Mouse (Mus musculus): ENCODE results near the gene Myo18b. TPM values are rescaled to one million over a fixed set of nuclear protein-coding genes. Genes with fewer than 3 reads are reported as not detected.

The Myo18b gene
- polyA plus RNA-seq, 1 experiment: 0.75 TPM

DNA sequence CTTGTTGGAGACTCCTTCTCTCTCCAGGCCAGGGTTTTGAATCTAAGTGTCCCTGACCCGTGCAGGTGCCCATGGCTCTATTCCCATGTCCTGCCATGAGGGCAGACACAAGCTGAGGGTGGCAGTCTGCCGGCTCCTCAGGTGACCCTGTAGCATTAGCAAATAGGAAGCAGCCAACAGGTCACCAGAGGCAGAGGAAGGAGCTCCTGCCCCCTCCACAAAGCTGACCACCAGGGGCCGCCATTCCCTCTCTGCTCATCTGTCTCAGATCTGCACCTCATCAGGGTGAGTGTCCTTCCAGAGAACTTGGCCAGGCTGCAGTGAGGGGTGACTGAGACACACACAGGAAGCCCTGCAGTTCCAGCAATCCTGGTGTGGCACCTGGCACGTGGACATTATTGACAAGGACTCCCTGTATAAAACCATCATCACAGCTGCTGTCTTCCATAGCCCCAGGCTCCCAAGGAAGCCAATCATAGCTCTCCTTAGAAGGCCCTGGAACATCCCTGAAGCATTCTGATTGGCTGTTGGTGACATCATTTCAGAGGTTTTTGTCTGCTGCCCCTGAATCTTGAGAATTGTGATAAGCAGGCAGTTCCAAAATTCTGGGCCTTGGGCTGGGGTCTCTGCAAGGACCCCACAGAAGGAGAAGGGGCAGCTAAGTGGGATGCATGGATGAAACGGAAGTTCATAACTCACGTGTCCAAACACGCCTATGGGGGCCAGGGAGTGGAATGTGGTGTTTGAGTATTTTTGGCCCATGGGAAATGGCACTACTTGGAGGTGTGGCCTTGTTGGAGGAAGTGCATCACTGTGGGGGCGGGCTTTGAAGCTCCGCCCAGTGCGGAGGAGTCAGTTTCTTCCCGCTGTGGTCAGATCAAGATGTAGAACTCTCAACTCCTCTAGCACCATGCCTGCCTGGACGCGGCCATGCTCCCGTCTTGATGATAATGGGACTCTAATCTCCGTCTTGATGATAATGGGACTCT lies 104.1 kb downstream of the Myo18b start:
- H3K27ac ChIP-seq (replicated peaks; ENCODE audit: low read depth, low read length): no peak overlapping the region

GRCm38 (mm10) chr5:112790376-112791111 lies 105.6 kb downstream of the Myo18b start:
- no peak overlapping the region for H3K4me3 ChIP-seq (ENCODE audit: insufficient read depth, low read depth, low read length)
- H3K27ac ChIP-seq (replicated peaks; ENCODE audit: low read depth, low read length): no peak overlapping the region

More for the DNA sequence above, 104.1 kb downstream of the Myo18b start:
- H3K4me3 ChIP-seq (ENCODE audit: insufficient read depth, low read depth, low read length): no peak overlapping the region
- H3K4me1 ChIP-seq (ENCODE audit: control insufficient read depth, insufficient read depth, insufficient read length, low read length): no peaks in the 10 kb centered on the region

DNA sequence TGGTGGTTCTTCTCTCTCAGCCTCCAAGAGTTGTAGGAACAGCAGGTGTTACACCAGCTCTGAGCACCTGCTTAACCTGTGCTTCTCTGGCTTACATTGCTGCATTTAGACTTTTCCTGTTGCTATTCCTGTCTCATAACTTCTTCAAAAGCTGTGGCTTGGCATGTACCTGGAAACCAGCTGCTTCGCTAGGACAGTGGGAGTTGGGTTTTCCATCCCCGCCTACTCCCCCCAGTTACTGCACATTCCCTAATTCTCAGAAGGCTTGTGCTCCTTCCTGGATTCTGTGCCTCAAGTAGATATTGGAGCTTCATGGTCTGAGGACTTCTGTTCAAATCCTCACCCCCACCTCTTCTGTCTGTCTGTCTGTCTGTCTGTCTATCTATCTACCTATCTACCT lies 107.7 kb downstream of the Myo18b start:
- H3K27ac ChIP-seq (replicated peaks; ENCODE audit: low read depth, low read length): no peak overlapping the region
- H3K4me3 ChIP-seq (ENCODE audit: insufficient read depth, low read depth, low read length): no peak overlapping the region
- no peaks in the 10 kb centered on the region for H3K4me1 ChIP-seq (ENCODE audit: control insufficient read depth, insufficient read depth, insufficient read length, low read length)

More at GRCm38 (mm10) chr5:112790376-112791111, 105.6 kb downstream of the Myo18b start:
- no peaks in the 10 kb centered on the region for H3K4me1 ChIP-seq (ENCODE audit: control insufficient read depth, insufficient read depth, insufficient read length, low read length)

DNA sequence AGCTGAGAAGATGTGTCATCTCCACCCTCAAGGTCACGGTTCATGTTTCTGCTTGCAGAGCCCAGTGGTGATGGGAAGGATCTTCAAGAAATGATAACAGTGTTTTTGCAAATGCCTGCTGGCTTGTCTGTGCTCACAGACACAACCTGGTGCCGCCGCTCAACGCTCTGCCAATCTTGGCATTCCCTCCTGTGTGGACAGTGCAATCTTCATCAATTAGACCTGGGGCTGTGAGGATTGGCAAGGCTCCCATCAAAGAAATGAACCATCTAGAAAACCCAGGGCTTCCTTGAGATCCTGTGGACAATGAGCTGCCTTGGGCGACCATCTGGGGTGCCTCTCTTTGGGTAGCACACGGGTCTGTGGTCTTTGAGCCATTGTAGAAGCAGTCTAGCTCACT lies 109.4 kb downstream of the Myo18b start:
- Histone ChIP-seq H3K4me1 (ENCODE audit: control insufficient read depth, insufficient read depth, insufficient read length, low read length) (no peaks in the 10 kb centered on the region), H3K4me3 (ENCODE audit: insufficient read depth, low read depth, low read length) (no peak overlapping the region), H3K27ac (replicated peaks; ENCODE audit: low read depth, low read length) (no peak overlapping the region)

DNA sequence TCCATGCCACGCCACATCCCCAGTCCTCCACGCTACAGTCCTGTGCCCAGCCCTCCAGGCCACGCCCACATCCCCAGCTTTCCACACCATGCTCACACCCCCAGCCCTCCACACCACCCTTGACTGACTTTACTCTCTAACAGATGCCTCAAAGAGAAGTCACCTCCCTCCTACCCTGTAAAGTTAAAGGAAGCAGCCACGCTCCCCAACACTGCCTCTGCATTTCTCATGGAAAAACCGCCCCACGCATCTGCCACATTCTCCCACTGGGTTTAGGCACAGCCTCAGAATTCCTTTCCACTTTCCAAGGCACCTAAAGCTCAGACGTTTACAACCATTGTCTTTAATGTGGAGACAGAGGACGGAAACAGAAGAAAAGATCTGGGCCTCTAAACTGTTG lies 110.1 kb downstream of the Myo18b start:
- Histone ChIP-seq H3K4me1 (ENCODE audit: control insufficient read depth, insufficient read depth, insufficient read length, low read length) (no peaks in the 10 kb centered on the region), H3K4me3 (ENCODE audit: insufficient read depth, low read depth, low read length) (no peak overlapping the region), H3K27ac (replicated peaks; ENCODE audit: low read depth, low read length) (no peak overlapping the region)

GRCm38 (mm10) chr5:112781719-112782118 lies 114.4 kb downstream of the Myo18b start:
- no peak overlapping the region for H3K27ac ChIP-seq (replicated peaks; ENCODE audit: low read depth, low read length)
- no peaks in the 10 kb centered on the region for H3K4me1 ChIP-seq (ENCODE audit: control insufficient read depth, insufficient read depth, insufficient read length, low read length)
- no peak overlapping the region for H3K4me3 ChIP-seq (ENCODE audit: insufficient read depth, low read depth, low read length)

DNA sequence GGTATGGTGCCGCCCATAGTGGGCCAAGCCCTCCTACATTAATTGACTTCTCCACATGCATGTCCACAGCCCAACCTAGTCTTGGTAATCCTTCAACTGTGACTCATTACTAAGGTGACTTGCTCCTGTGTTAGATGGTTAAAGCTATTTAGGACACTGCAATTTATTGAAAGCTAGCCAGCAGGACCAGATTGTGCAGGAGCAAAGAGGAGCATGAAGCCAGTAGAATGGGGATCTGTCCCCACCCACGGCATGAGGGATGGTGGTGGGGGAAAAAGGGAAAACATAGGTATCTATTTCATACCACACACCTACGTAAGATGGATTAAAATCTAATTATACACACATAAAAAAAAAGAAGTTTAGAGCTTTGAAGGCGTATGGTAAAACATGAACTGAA lies 114.9 kb downstream of the Myo18b start:
- H3K4me3 ChIP-seq (ENCODE audit: insufficient read depth, low read depth, low read length): no peak overlapping the region
- no peaks in the 10 kb centered on the region for H3K4me1 ChIP-seq (ENCODE audit: control insufficient read depth, insufficient read depth, insufficient read length, low read length)
- H3K27ac ChIP-seq (replicated peaks; ENCODE audit: low read depth, low read length): no peak overlapping the region

GRCm38 (mm10) chr5:112780383-112780782 lies 115.8 kb downstream of the Myo18b start:
- no peaks in the 10 kb centered on the region for H3K4me1 ChIP-seq (ENCODE audit: control insufficient read depth, insufficient read depth, insufficient read length, low read length)
- H3K27ac ChIP-seq (replicated peaks; ENCODE audit: low read depth, low read length): no peak overlapping the region
- no peak overlapping the region for H3K4me3 ChIP-seq (ENCODE audit: insufficient read depth, low read depth, low read length)

GRCm38 (mm10) chr5:112776781-112777405 lies 119.3 kb downstream of the Myo18b start:
- H3K4me3 ChIP-seq (ENCODE audit: insufficient read depth, low read depth, low read length): no peak overlapping the region
- H3K27ac ChIP-seq (replicated peaks; ENCODE audit: low read depth, low read length): no peak overlapping the region
- no peaks in the 10 kb centered on the region for H3K4me1 ChIP-seq (ENCODE audit: control insufficient read depth, insufficient read depth, insufficient read length, low read length)

- H3K4me3 ChIP-seq (ENCODE audit: insufficient read depth, low read depth, low read length): no peak overlapping the region
- H3K27ac ChIP-seq (replicated peaks; ENCODE audit: low read depth, low read length): no peak overlapping the region
- no peaks in the 10 kb centered on the region for H3K4me1 ChIP-seq (ENCODE audit: control insufficient read depth, insufficient read depth, insufficient read length, low read length)
These were observed 122.7 kb downstream of the Myo18b start for GRCm38 (mm10) chr5:112773429-112773828.

DNA sequence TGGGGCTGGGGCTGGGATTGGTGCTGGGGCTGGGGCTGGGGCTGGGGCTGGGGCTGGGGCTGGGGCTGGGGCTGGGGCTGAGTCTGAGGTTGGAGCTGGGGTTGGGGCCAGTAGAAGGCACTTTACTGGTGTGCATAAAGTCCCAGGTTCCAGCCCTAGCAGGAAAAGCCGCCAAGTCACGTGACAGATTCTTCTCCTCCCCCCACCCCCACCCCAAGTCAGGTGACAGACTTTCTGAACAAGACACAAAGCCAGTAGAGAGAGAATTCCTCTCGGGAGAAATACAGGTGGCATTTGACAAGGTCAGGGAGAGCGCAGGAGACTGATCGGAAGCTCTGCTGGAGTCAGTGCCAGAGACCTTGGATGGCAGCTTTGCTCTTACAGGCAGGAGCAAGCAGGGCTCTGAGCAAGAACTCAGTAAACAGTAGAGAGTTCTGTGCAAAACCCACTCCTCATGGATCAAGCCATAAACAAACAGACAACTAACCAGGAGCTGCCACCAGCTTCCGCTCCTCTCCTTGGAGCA lies 124.7 kb downstream of the Myo18b start:
- Histone ChIP-seq H3K27ac (replicated peaks; ENCODE audit: low read depth, low read length) (no peak overlapping the region), H3K4me3 (ENCODE audit: insufficient read depth, low read depth, low read length) (no peak overlapping the region), H3K4me1 (ENCODE audit: control insufficient read depth, insufficient read depth, insufficient read length, low read length) (no peaks in the 10 kb centered on the region)

- Histone ChIP-seq H3K27ac (replicated peaks; ENCODE audit: low read depth, low read length) (no peak overlapping the region), H3K4me1 (ENCODE audit: control insufficient read depth, insufficient read depth, insufficient read length, low read length) (no peaks in the 10 kb centered on the region), H3K4me3 (ENCODE audit: insufficient read depth, low read depth, low read length) (no peak overlapping the region)
These were observed 126.4 kb downstream of the Myo18b start for GRCm38 (mm10) chr5:112769721-112770119.

- Histone ChIP-seq H3K4me3 (ENCODE audit: insufficient read depth, low read depth, low read length) (no peak overlapping the region), H3K4me1 (ENCODE audit: control insufficient read depth, insufficient read depth, insufficient read length, low read length) (no peaks in the 10 kb centered on the region)
These were observed 127.0 kb downstream of the Myo18b start for GRCm38 (mm10) chr5:112769020-112769720.

GRCm38 (mm10) chr5:112768556-112768955 lies 127.6 kb downstream of the Myo18b start:
- Histone ChIP-seq H3K4me1 (ENCODE audit: control insufficient read depth, insufficient read depth, insufficient read length, low read length) (no peaks in the 10 kb centered on the region), H3K27ac (replicated peaks; ENCODE audit: low read depth, low read length) (no peak overlapping the region), H3K4me3 (ENCODE audit: insufficient read depth, low read depth, low read length) (no peak overlapping the region)

More at GRCm38 (mm10) chr5:112769020-112769720, 127.0 kb downstream of the Myo18b start:
- H3K27ac ChIP-seq (replicated peaks; ENCODE audit: low read depth, low read length): no peak overlapping the region

Measured in brown adipose tissue, adult 24 weeks (tissue).